Mouse (Mus musculus): ENCODE data around the gene Topbp1. TPM values are rescaled to one million over a fixed set of nuclear protein-coding genes. Genes with fewer than 3 reads are reported as not detected.
A peak's percentile ranks its signal among the peaks of the same experiment; 100 is the strongest.

Gene Topbp1
- 68.9 and 74.6 TPM in 2 replicates for polyA plus RNA-seq (2014; fragmentation: Nextera tagmentation; extraction: Ambion mirVana)

DNA sequence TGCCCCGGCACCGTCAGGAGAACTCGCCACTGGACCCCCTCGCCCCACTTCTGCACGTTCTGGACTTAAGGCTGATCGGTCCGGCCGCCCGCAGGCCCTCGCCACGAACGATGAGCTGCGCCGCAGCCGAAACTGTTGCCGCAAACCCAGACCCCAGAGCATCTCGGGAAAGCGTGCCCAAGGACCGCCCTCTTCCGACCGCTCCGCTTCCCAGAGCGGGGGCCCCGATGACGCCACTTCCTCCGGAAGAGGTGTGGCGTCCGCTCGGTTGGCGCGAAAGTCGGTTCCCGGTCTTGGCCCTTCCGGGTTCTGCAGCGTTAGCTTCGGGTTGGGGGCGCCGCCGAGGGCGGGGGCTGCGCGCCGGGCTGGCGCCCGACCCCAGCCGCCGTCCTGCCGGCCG lies at the start of gene Topbp1, which contains the start of gene 1300017J02Rik:
Gene Topbp1 (plus strand): TSS at position 289 of the 400 bp plus-strand sequence.
Gene 1300017J02Rik (minus strand): TSS at position 156 of the 400 bp plus-strand sequence.
- peak within 1 kb of the TSS; percentile 92 for H3K9ac ChIP-seq (ENCODE audit: low read length)
- H3K36me3 ChIP-seq (ENCODE audit: control insufficient read depth, insufficient read depth, low read length): peaks cover 28% of the 10 kb centered on the region
- no peaks in the 10 kb centered on the region for H3K27me3 ChIP-seq (replicated peaks; ENCODE audit: control insufficient read depth, insufficient read depth, low read length)
- 0 out of 2 replicates have a peak, but pooled peaks cover 7% of the 10 kb centered on the region for H3K4me1 ChIP-seq (replicated peaks; ENCODE audit: control insufficient read depth, insufficient read depth, low read length)
- H3K27ac ChIP-seq (ENCODE audit: low read depth): peak within 1 kb of the TSS; percentile 85
- DNase-seq (ENCODE audit: low spot score) (peak; percentile 94), ATAC-seq (replicated peaks; ENCODE audit: low FRiP score, low TSS enrichment, low read depth) (peak; percentile 96)
- under 1% methylated on average over 49 of the region's 49 CpGs for WGBS
- H3K9me3 ChIP-seq (ENCODE audit: control insufficient read depth, low read length): no peaks in the 10 kb centered on the region
- peak within 1 kb of the TSS; percentile 91 for H3K4me3 ChIP-seq (ENCODE audit: low read depth, low read length)
- H3K4me2 ChIP-seq (ENCODE audit: low read length): peak within 1 kb of the TSS; percentile 64

GRCm38 (mm10) chr9:103265778-103266177 lies 39.2 kb upstream of the Topbp1 start:
- H3K4me3 ChIP-seq (ENCODE audit: low read depth, low read length): no peak overlapping the region
- no peaks in the 10 kb centered on the region for H3K4me1 ChIP-seq (replicated peaks; ENCODE audit: control insufficient read depth, insufficient read depth, low read length)
- H3K36me3 ChIP-seq (ENCODE audit: control insufficient read depth, insufficient read depth, low read length): no peaks in the 10 kb centered on the region
- no peak for DNase-seq (ENCODE audit: low spot score)
- no peak overlapping the region for H3K9ac ChIP-seq (ENCODE audit: low read length)
- WGBS: 85% methylated on average over 4 of the region's 4 CpGs
- H3K9me3 ChIP-seq (ENCODE audit: control insufficient read depth, low read length): no peaks in the 10 kb centered on the region
- H3K27ac ChIP-seq (ENCODE audit: low read depth): no peak overlapping the region
- no peak overlapping the region for H3K4me2 ChIP-seq (ENCODE audit: low read length)
- no peak for ATAC-seq (replicated peaks; ENCODE audit: low FRiP score, low TSS enrichment, low read depth)
- H3K27me3 ChIP-seq (replicated peaks; ENCODE audit: control insufficient read depth, insufficient read depth, low read length): no peaks in the 10 kb centered on the region

GRCm38 (mm10) chr9:103271104-103271503 lies 33.9 kb upstream of the Topbp1 start:
- no peak for DNase-seq (ENCODE audit: low spot score)
- H3K9ac ChIP-seq (ENCODE audit: low read length): no peak overlapping the region
- no peak for ATAC-seq (replicated peaks; ENCODE audit: low FRiP score, low TSS enrichment, low read depth)

DNA sequence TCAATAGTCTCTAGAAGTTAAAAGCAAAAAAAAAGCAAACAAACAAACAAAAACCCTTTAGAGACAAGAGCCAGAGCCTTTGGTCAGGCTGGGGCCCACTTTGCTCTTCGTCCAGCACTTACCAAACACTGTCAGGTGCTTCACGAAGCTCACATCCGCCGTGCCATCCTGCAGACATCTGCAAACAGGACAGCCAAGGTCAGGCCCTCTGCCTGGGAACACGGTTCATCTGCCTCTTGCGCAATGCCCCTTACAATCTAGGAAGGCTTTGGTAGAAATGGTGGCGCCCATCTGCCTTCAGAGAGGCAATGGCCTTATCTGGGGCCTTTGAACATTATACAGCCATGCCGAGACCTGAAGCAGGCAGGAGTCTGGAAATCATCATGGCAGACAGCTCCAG lies 30.2 kb upstream of the Topbp1 start:
- H3K36me3 ChIP-seq (ENCODE audit: control insufficient read depth, insufficient read depth, low read length): no peaks in the 10 kb centered on the region
- H3K27ac ChIP-seq (ENCODE audit: low read depth): no peak overlapping the region
- no peaks in the 10 kb centered on the region for H3K27me3 ChIP-seq (replicated peaks; ENCODE audit: control insufficient read depth, insufficient read depth, low read length)
- ATAC-seq (replicated peaks; ENCODE audit: low FRiP score, low TSS enrichment, low read depth) (no peak), DNase-seq (ENCODE audit: low spot score) (no peak)
- H3K9me3 ChIP-seq (ENCODE audit: control insufficient read depth, low read length): no peaks in the 10 kb centered on the region
- H3K9ac ChIP-seq (ENCODE audit: low read length): no peak overlapping the region
- 44% methylated on average over 8 of the region's 8 CpGs for WGBS
- no peaks in the 10 kb centered on the region for H3K4me1 ChIP-seq (replicated peaks; ENCODE audit: control insufficient read depth, insufficient read depth, low read length)
- no peak overlapping the region for H3K4me2 ChIP-seq (ENCODE audit: low read length)
- no peak overlapping the region for H3K4me3 ChIP-seq (ENCODE audit: low read depth, low read length)

More at GRCm38 (mm10) chr9:103271104-103271503, 33.9 kb upstream of the Topbp1 start:
- 10% methylated on average over 4 of the region's 4 CpGs for WGBS
- Histone ChIP-seq H3K27me3 (replicated peaks; ENCODE audit: control insufficient read depth, insufficient read depth, low read length) (no peaks in the 10 kb centered on the region), H3K4me1 (replicated peaks; ENCODE audit: control insufficient read depth, insufficient read depth, low read length) (no peaks in the 10 kb centered on the region), H3K4me2 (ENCODE audit: low read length) (no peak overlapping the region), H3K9me3 (ENCODE audit: control insufficient read depth, low read length) (no peaks in the 10 kb centered on the region), H3K36me3 (ENCODE audit: control insufficient read depth, insufficient read depth, low read length) (no peaks in the 10 kb centered on the region), H3K4me3 (ENCODE audit: low read depth, low read length) (no peak overlapping the region), H3K27ac (ENCODE audit: low read depth) (no peak overlapping the region)

- no peaks in the 10 kb centered on the region for H3K36me3 ChIP-seq (ENCODE audit: control insufficient read depth, insufficient read depth, low read length)
- H3K4me2 ChIP-seq (ENCODE audit: low read length): no peak overlapping the region
- no peak overlapping the region for H3K4me3 ChIP-seq (ENCODE audit: low read depth, low read length)
- no peak overlapping the region for H3K9ac ChIP-seq (ENCODE audit: low read length)
- no peak for DNase-seq (ENCODE audit: low spot score)
- 54% methylated on average over 1 of the region's 1 CpGs for WGBS
- no peaks in the 10 kb centered on the region for H3K4me1 ChIP-seq (replicated peaks; ENCODE audit: control insufficient read depth, insufficient read depth, low read length)
- no peaks in the 10 kb centered on the region for H3K27me3 ChIP-seq (replicated peaks; ENCODE audit: control insufficient read depth, insufficient read depth, low read length)
- no peak overlapping the region for H3K27ac ChIP-seq (ENCODE audit: low read depth)
- H3K9me3 ChIP-seq (ENCODE audit: control insufficient read depth, low read length): no peaks in the 10 kb centered on the region
- no peak for ATAC-seq (replicated peaks; ENCODE audit: low FRiP score, low TSS enrichment, low read depth)
These were observed 29.3 kb upstream of the Topbp1 start for GRCm38 (mm10) chr9:103275676-103276075.

DNA sequence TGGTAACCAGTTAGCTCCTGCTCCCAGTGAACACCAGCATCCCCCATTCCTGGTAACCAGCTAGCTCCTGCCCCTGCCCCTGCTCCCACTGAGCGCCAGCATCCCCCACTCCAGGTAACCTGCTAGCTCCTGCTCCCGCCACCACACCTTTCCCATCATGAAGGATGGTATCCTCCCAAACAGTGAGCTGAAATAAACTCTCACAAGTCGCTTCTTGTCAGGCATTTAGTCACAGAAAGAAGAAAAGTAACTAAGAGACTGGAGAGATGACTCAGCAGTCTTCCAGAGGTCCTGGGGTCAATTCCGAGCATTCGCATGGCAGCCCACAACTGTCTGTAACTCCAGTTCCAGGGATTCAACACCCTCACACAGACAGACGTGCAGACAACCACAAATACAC lies 28.1 kb upstream of the Topbp1 start:
- Histone ChIP-seq H3K9ac (ENCODE audit: low read length) (no peak overlapping the region), H3K9me3 (ENCODE audit: control insufficient read depth, low read length) (no peaks in the 10 kb centered on the region), H3K27ac (ENCODE audit: low read depth) (no peak overlapping the region), H3K4me2 (ENCODE audit: low read length) (no peak overlapping the region), H3K4me1 (replicated peaks; ENCODE audit: control insufficient read depth, insufficient read depth, low read length) (no peaks in the 10 kb centered on the region), H3K36me3 (ENCODE audit: control insufficient read depth, insufficient read depth, low read length) (no peaks in the 10 kb centered on the region), H3K27me3 (replicated peaks; ENCODE audit: control insufficient read depth, insufficient read depth, low read length) (no peaks in the 10 kb centered on the region), H3K4me3 (ENCODE audit: low read depth, low read length) (no peak overlapping the region)
- WGBS: 79% methylated on average over 6 of the region's 6 CpGs
- ATAC-seq (replicated peaks; ENCODE audit: low FRiP score, low TSS enrichment, low read depth) (no peak), DNase-seq (ENCODE audit: low spot score) (no peak)

DNA sequence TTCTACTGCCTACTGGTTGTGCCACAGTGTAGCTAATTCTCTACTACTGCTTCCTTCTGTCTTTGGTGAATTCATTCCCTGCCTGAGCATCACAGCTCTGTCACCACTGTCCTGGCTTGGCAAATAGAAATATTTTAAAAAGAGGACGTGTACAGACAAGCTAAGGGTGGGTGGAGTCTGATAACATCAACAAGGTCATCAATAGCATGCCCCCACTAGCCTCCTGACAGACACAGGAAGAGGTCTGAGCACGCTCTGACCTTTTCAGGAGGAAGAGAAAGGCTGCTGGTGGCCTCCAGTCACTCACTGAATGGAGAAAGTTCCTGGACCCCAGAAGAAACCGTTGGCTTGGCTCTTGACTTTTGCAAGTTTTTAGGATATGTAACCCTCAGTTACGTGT lies 18.6 kb upstream of the Topbp1 start:
- Histone ChIP-seq H3K4me2 (ENCODE audit: low read length) (no peak overlapping the region), H3K9ac (ENCODE audit: low read length) (no peak overlapping the region), H3K4me1 (replicated peaks; ENCODE audit: control insufficient read depth, insufficient read depth, low read length) (no peaks in the 10 kb centered on the region), H3K36me3 (ENCODE audit: control insufficient read depth, insufficient read depth, low read length) (no peaks in the 10 kb centered on the region), H3K27me3 (replicated peaks; ENCODE audit: control insufficient read depth, insufficient read depth, low read length) (no peaks in the 10 kb centered on the region), H3K4me3 (ENCODE audit: low read depth, low read length) (no peak overlapping the region), H3K27ac (ENCODE audit: low read depth) (no peak overlapping the region), H3K9me3 (ENCODE audit: control insufficient read depth, low read length) (no peaks in the 10 kb centered on the region)
- DNase-seq (ENCODE audit: low spot score) (no peak), ATAC-seq (replicated peaks; ENCODE audit: low FRiP score, low TSS enrichment, low read depth) (no peak)
- WGBS: 48% methylated on average over 4 of the region's 4 CpGs

DNA sequence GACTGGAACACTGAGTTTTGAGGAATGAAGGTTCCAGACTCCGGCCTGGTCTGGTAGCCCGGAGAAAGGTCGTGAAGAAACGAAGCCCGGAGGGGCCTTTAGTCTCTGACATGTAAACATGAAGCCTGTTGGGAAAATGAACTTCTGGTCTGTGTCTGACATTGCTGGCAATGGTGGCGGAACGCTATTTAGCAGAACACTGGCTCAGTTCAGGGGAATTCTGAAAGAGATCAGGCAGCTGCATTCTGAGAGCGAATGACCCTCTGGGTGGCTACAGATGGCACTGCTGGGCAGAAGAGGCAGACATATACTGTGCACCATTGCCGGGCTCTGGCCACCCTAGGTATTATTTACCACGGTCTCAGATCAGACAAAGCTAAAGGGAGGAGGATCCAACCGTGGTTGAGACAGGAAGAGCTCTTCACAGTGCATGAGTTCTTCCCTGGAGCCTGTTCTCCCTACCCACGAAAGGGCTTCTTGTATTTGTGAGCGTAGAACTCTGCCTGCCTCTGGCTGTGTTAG lies 18.1 kb upstream of the Topbp1 start:
- no peak for ATAC-seq (replicated peaks; ENCODE audit: low FRiP score, low TSS enrichment, low read depth)
- Histone ChIP-seq H3K4me1 (replicated peaks; ENCODE audit: control insufficient read depth, insufficient read depth, low read length) (no peaks in the 10 kb centered on the region), H3K27me3 (replicated peaks; ENCODE audit: control insufficient read depth, insufficient read depth, low read length) (no peaks in the 10 kb centered on the region), H3K9me3 (ENCODE audit: control insufficient read depth, low read length) (no peaks in the 10 kb centered on the region), H3K9ac (ENCODE audit: low read length) (no peak overlapping the region), H3K36me3 (ENCODE audit: control insufficient read depth, insufficient read depth, low read length) (no peaks in the 10 kb centered on the region), H3K4me2 (ENCODE audit: low read length) (no peak overlapping the region), H3K27ac (ENCODE audit: low read depth) (no peak overlapping the region), H3K4me3 (ENCODE audit: low read depth, low read length) (no peak overlapping the region)
- no peak for DNase-seq (ENCODE audit: low spot score)
- WGBS: 43% methylated on average over 13 of the region's 13 CpGs

DNA sequence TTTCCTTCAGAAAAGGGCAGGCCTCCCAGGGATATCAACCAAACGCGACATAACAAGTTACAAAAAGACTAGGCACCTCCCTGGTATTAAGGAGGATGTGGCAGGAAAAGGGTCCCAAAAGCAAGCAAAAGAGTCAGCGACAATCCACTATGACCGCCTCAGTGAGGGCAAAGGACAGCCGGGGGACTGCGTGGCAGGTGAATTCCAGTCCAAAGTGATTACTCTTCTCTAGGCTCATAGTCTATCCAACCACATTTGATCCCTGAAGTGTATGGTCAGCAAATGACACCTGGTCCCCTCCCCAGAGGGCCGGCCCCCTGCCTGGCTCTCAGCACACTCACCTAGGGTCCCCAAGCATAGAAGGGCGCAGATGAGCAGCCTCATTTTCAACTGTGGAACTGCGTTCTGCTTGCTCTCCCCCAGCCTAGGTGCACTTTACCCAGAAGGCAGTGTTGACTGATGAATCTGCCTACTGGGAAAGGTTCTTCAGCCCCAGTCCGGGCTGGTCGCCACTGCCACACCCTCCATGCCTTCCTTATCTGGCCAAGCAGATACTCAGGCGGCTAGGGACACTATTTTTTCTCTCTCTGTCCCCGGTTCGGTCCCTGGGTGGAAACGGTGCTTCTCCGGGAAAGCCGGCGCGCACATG lies 17.1 kb upstream of the Topbp1 start:
- H3K4me2 ChIP-seq (ENCODE audit: low read length): no peak overlapping the region

More for the DNA sequence above, 17.1 kb upstream of the Topbp1 start:
- Histone ChIP-seq H3K36me3 (ENCODE audit: control insufficient read depth, insufficient read depth, low read length) (no peaks in the 10 kb centered on the region), H3K27ac (ENCODE audit: low read depth) (no peak overlapping the region), H3K9ac (ENCODE audit: low read length) (no peak overlapping the region), H3K4me1 (replicated peaks; ENCODE audit: control insufficient read depth, insufficient read depth, low read length) (no peaks in the 10 kb centered on the region), H3K9me3 (ENCODE audit: control insufficient read depth, low read length) (no peaks in the 10 kb centered on the region), H3K4me3 (ENCODE audit: low read depth, low read length) (no peak overlapping the region), H3K27me3 (replicated peaks; ENCODE audit: control insufficient read depth, insufficient read depth, low read length) (no peaks in the 10 kb centered on the region)
- 79% methylated on average over 19 of the region's 19 CpGs for WGBS
- no peak for ATAC-seq (replicated peaks; ENCODE audit: low FRiP score, low TSS enrichment, low read depth)
- DNase-seq (ENCODE audit: low spot score): no peak
